Mouse (Mus musculus) liver, postnatal 0 days (tissue): ENCODE measurements at regions not wholly inside any gene's neighbourhood (a gene's known extent, or its start where the extent isn't known, plus 50 kb on each side); places are given as distances from the start of the nearest gene placed in this dataset.

Experiments used
- CTCF ChIP-seq: sonication (generic); IDR thresholded peaks from 2 replicates; pipeline ENCODE4 v1.5.1; 2016; ENCODE audit warnings: antibody characterized with exemption, low read depth
- EP300 ChIP-seq: IDR thresholded peaks from 2 replicates; pipeline ENCODE4 v1.6.1; 2016; ENCODE audit warnings: antibody characterized with exemption, low read depth, mild to moderate bottlenecking

DNA sequence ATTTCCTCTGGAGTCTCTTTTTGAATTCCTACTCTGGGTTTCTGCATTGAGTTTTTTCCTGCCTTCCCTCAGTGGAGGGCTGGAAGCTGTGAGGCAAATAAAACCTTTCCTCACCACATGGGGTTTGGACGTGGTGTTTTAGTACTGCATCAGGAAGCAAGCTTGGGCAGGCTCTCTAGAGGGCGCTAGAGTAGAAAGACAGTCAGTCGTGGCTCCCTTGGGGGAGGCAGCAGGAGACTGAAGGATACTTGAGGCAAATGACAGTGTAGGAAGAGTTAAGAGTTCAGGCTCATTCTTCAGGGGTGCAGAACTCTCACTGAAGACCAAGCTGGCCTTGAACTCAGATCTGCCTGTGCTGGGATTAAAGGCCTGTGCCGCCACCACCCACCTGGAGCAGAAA, 118.9 kb upstream of the Pgrmc2 start:
- TF ChIP-seq CTCF (peak; percentile 55), EP300 (no peak)
